Comparison of ENCODE assay signal across 27 mouse cellular contexts in the genomic region with DNA sequence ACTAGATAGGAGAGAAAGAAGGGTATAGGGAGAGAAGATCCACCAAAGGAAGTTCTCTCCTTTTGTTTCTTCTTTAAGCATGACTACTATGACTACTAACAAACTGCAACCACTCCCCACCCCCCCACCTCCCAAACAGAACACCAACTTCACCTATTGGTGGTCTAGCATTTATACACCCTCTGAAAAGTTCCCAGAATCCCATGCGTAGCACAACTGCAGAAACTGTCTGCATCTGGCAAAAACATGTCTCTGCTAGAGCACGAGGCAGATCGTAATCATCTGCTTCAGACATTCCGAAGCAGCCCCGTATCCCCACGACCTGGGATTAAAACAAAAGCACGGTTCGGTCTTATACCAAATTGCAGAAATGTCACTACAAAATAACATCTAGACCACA.
"Had no signal": no experiment of that assay in that cellular context is flagged by ENCODE, and none has a peak within 500 bp of the region (broad histone marks: within the 10 kb centered on the region; RNA-seq: fewer than 3 reads in every experiment).

No protein-coding gene starts in this region.

- H3K9me3 ChIP-seq: heart, embryonic 10.5 days; heart, embryonic 12.5 days; intestine, embryonic 15.5 days; kidney, embryonic 15.5 days; limb, embryonic 15.5 days; liver, embryonic 12.5 days had no signal

- H3K4me1 ChIP-seq: heart, embryonic 12.5 days; intestine, embryonic 15.5 days had no signal

- H3K4me2 ChIP-seq: heart, embryonic 12.5 days; hindbrain, embryonic 12.5 days; hindbrain, embryonic 14.5 days; intestine, embryonic 15.5 days; kidney, embryonic 15.5 days; limb, embryonic 13.5 days; limb, embryonic 15.5 days; liver, embryonic 12.5 days had no signal

- H3K27ac ChIP-seq: gastrocnemius, adult 2 months; heart, embryonic 10.5 days; hindbrain, embryonic 10.5 days; hindbrain, embryonic 12.5 days; hindbrain, embryonic 14.5 days; intestine, embryonic 15.5 days; kidney, embryonic 15.5 days; kidney, postnatal 0 days; limb, embryonic 13.5 days; limb, embryonic 15.5 days; liver, embryonic 12.5 days; liver, embryonic 14.5 days had no signal

- H3K36me3 ChIP-seq: heart, embryonic 10.5 days; heart, embryonic 12.5 days; hindbrain, embryonic 10.5 days; hindbrain, embryonic 12.5 days; intestine, embryonic 15.5 days; kidney, embryonic 15.5 days; limb, embryonic 13.5 days; limb, embryonic 15.5 days; liver, embryonic 12.5 days had no signal

- ATAC-seq: hindbrain, embryonic 16.5 days; inflammation-experienced regulatory T-cells, adult 6 months; intestine, embryonic 15.5 days; liver, embryonic 12.5 days had no signal

- DNase-seq: gastrocnemius, adult 2 months; gastrocnemius, postnatal 10 days; gastrocnemius, postnatal 25 days; heart, adult 18-20 months; heart, postnatal 10 days; heart, postnatal 4 days; kidney, adult 18-20 months; kidney, adult 8-10 months; kidney, postnatal 14 days; kidney, postnatal 4 days; layer of hippocampus, adult 9-11 months; layer of hippocampus, postnatal 36 days; left cerebral cortex, postnatal 4 days had no signal

- H3K4me3 ChIP-seq: gastrocnemius, adult 2 months; heart, embryonic 10.5 days; heart, embryonic 12.5 days; hindbrain, embryonic 10.5 days; hindbrain, embryonic 12.5 days; intestine, embryonic 15.5 days; kidney, embryonic 15.5 days; limb, embryonic 13.5 days; limb, embryonic 15.5 days; liver, embryonic 12.5 days had no signal

- H3K9ac ChIP-seq: heart, embryonic 12.5 days; hindbrain, embryonic 12.5 days; hindbrain, embryonic 14.5 days; intestine, embryonic 15.5 days; kidney, embryonic 15.5 days; limb, embryonic 13.5 days; limb, embryonic 15.5 days; liver, embryonic 12.5 days; liver, embryonic 14.5 days had no signal

- H3K27me3 ChIP-seq: heart, embryonic 12.5 days; hindbrain, embryonic 12.5 days; intestine, embryonic 15.5 days; kidney, embryonic 15.5 days; limb, embryonic 13.5 days; limb, embryonic 15.5 days had no signal
